Mouse (Mus musculus): ENCODE measurements at regions not wholly inside any gene's neighbourhood (a gene's known extent, or its start where the extent isn't known, plus 50 kb on each side); places are given as distances from the start of the nearest gene placed in this dataset.

DNA sequence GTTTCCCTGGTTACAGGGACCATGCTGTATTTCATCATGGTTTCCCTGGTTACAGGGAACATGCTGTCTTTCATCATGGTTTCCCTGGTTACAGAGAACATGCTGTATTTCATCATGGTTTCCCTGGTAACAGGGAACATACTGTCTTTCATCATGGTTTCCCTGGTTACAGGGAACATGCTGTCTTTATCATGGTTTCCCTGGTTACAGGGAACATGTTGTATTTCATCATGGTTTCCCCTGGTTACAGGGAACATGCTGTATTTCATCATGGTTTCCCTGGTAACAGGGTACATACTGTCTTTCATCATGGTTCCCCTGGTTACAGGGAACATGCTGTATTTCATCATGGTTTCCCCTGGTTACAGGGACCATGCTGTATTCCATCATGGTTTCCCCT lies 1579.5 kb downstream of the 4930444P10Rik start:
- no peak for DNase-seq

DNA sequence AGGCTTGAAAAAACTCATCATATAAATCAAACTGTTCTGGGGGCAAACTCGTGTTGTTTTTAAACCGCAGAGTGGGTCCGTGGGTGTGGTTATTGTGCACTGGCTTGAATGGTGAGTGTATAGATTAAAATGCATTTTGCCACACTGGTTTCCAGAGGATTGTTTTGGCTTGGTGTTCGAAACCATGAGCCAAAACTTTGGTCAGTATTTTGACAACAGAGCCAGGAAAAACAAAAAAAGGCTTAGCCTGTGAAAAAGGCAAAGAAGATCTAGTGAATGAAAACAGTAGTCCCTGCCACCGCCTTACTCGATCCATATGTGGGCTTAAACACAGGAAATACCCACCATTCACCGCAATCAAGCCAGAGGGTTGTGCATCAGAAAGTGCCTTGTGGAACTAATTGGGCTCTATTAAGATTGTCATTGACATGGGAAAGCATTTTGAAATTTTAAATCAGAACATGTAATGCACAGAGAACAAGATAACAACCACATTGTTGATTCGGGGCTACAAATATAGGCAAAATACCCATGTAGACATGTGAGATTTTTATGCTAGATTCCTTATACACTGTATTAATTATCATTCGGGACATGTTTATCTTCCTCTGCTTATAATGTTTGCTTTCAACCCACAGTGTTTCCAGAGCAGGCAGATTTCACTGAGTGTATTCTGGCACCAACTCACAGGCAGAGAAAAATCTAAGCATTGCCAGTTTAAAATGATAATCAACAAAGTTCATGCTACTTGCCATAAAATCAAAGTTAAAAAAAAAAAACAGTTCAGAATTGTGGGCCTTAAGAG lies 1580.4 kb downstream of the 4930444P10Rik start:
- no peak for DNase-seq

DNA sequence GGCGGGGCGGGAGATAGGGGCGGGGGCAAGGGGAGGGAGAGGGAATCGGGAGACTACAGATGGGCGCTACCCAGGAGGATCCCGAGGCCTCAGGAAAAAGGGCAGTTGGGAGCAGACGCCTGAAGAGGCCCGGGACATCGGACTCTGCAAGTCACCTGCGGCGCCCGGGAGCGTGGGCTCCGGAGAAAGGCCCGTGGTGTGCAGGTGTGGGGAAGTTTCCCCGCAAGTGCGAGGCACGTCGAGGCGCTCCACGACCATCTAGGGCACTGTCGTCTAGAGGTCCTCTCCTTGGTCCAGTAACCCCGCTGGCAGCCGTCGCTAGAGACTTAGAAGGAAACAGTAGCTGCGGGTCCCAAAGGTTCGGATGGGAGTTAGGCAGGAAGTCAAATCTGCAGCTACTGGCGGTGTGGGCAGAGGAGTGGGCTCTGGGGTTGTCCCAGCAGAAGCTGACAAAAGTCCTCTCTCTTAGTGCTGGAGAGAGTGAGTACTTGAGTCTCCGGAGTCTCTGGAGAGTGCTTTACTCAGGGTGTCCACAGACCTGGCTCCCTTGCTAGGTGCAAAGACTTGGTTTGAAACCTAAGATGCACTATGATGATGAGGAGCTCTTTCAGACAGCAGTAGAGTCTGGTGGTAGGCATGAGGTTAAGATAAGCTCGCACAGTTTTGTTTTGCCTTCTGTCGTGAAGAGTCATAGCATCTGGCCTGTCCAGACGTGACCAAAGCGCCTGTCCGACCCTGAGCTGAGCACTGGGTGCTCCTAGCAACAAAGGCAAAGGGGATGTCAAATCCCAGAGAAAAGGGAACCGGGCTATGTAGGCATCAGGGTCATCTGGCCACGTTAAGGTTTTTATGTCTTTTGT lies 1586.1 kb downstream of the 4930444P10Rik start:
- DNase-seq: no peak

DNA sequence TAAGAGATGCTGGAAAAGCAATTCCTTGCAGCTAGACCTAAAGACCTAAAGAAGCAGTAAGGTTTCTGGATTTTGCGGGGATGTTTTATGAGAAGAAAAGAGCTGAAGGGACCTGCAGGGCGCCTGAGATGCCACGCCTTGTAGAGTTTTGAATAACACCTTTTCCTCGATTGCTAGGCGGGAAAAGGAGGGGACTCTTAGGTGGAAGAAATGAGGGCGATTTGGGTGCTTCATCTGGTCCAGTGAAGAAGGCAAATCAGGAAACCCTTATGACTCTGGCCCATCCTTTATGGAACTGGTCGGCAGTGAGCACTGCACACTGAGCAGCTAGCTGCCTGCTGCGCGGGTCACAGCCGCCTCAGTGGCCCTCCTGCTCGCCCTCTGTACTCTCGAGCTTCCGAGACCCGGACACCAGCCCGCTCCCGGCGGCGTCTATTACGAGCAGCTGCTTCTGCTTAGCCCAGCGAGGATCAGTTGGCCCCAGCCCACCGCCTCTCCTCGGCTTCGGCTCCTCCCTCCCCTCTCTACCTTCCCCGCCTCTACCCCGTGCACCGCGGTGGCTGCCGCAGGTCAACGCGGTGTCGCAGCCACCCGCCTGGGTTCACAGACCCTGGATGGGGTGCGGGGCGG lies 1586.8 kb downstream of the 4930444P10Rik start:
- peak; percentile 10 to 25 for DNase-seq

DNA sequence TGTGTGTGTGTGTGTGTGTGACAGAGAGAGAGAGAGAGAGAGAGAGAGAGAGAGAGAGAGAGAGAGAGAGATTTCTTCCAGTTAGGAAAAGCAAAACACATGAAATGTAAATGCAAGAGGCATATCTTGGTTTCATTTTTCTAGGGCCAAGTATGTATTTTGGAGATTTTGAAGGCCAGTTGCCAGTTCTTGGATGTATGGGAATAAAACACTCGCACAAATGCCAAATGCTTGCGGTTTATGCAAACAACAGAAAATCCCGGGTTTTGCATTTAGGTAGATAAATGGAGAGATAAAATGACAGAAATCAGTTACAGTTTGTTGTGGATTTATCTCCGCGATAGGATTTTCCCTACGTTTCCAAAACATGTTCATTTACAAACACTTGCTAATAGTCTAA lies 1587.4 kb downstream of the 4930444P10Rik start:
- no peak for DNase-seq

DNA sequence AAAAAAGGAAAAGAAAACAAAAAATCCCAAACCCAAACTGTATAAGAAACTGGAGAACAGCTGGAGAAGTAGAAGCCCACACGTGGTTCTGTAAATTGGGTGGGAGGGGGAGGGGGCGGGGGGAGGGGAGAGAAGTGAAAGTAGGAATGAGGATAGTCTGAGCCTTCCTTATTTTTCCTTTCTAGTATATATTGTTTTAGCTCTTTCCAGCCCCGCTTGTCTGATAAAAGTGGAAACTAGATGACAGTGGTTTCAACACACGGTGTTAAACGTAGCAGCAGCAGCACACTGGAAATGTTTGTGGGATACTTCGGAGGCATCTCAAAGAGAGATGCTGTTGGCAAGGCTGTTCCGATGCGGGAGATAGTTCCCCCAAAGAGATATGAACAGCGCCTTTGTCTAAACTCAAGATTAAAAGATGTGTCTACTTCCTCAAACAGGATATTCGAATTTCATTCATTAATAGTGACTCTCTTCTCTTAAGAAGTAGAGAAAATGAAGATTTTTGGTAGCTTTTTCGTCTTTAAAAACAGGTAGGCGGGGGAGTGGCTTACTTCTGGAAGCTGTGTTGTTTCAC lies 1588.3 kb downstream of the 4930444P10Rik start:
- DNase-seq: no peak

DNA sequence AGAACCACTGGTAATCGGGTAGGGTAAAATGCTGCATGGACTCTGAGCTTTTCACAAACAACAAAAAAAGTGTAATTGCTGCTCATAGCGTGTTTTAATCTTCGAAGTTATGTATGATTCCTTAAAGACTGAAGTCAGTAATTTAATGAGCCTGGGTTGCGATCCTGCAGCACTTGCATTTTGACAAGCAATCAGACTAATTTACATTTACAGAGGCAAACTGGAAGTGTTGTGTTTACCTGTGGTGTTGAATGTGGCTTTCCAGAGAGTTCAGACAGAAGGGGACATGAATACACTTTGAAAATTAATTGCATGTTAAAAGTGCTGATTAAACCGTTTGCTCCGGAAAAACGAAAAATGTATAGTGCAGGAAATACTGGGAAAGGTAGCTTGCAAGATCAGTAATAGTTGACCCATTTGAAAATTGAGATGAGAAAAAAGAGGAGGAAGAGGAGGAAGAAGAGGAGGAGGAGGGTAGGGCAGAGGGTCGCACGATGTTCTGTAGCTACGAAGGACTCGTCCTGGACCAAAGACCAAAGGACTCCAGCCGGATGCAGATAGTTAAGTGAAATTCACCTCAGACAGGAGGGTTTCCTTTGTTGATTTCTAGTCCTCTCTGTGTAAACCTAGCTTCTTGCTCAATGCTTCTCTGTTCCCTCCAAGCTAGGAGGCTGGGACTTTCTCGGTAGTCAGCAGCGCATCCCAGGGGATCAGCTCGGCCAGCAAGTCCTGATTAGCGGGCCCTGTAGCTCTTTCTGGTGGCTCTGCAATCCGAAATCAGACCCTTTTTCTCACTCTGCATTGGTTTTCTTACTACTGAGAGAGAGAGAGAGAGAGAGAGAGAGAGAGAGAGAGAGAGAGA lies 1589.0 kb downstream of the 4930444P10Rik start:
- no peak for DNase-seq

DNA sequence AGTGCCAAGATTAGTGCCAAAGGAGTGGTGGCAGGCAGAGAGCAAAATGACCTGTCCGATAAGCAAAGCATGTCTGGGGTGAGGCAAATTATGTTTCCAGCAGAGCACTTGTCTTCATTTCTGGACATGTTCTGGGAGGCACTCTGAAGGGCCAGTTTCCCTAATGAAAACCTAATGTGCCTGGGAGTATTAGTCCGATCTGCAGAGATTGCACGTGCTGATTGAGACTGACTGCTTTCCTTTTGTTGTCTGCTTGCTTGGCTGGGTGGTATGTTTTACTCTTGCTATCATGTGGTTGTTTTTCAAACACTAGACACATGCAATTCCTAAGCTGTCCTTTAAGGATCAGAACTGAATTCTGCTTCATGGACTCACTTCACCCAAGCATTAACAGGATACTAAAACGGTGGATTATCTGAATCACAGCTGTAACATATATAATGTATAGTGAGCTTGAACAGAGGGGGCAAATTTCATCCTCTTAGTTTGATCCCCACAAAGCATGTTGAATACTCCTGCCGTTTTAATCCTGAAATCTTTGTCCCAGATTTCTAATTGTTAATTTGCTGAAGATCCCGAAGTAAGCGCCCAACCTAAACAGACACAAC lies 1589.8 kb downstream of the 4930444P10Rik start:
- no peak for DNase-seq

DNA sequence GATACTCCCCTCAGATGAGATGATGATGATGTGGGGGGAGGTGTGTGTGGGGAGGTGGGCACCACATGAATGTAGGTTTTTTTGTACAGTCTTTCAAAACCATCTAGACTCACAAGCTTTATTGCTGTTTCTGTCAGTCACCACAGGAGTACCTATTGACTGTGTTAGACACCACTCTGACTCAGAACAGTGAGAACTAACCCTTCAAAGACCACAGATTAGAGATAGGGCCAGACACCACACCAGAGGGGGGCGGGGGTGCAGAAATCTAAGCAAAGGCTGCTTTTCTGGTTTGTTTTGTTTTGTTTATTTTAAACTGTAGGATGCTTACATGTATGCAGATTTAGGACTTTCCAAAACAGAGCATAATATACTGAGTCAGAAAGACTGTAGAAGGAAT lies 1594.0 kb downstream of the 4930444P10Rik start:
- no peak for DNase-seq

DNA sequence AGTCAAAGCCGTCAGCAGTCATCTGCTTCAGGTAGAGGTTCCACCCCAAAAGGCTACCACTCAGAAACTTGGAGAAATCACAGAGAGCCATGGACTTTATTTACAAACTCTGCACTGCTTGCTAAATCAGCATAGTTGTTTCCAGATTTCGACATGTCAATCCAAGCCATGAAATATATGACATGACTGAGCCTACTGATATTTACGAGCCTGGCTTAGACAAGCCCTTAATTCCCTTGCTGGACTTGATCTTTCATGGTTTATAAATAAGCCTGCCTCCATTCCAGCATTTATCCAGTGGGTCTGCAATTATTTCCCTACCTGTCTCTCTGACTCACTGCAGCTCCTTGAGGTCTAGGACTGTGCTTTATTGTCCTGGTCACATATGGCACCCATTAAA lies 1603.1 kb downstream of the 4930444P10Rik start:
- DNase-seq: no peak

DNA sequence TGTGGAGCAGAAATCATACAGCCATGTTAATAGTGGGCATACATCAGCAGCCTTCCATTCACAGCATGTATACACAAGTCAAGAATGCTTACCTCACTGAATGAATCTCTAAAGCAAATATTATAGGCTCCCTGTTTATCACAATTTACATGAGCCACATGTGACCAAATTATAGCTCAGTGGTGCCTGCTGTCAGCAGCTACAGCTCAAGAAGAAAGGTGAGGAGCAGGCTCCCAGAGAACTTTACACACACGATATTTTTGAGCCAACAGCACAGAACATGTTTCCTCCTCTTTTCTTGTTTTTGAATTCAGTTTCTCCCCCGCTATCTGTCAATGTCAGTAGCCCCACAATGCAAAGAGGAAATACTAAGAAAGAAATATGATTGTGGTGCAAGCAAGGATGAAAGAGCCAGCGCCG lies 1605.4 kb downstream of the 4930444P10Rik start:
- DNase-seq: no peak

DNA sequence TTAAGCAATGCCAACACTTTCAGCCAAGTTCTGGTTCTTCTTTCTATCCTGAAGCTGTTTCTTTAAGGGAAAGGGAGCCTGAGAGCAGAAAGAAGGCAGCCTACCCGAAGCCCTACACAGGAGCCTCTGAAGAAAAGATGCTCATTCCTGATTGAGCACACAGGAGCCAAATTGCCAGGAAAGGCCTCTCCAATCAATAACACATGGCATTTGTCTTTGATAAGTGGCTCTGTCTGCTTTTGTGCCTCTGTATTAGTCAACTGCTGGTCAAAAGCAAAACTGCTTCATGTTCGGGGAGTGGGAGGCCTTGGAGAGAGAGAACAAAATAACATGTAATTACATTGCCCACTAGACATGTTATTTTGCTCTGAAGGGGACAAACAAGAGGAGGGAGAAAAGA lies 1607.4 kb downstream of the 4930444P10Rik start:
- no peak for DNase-seq

DNA sequence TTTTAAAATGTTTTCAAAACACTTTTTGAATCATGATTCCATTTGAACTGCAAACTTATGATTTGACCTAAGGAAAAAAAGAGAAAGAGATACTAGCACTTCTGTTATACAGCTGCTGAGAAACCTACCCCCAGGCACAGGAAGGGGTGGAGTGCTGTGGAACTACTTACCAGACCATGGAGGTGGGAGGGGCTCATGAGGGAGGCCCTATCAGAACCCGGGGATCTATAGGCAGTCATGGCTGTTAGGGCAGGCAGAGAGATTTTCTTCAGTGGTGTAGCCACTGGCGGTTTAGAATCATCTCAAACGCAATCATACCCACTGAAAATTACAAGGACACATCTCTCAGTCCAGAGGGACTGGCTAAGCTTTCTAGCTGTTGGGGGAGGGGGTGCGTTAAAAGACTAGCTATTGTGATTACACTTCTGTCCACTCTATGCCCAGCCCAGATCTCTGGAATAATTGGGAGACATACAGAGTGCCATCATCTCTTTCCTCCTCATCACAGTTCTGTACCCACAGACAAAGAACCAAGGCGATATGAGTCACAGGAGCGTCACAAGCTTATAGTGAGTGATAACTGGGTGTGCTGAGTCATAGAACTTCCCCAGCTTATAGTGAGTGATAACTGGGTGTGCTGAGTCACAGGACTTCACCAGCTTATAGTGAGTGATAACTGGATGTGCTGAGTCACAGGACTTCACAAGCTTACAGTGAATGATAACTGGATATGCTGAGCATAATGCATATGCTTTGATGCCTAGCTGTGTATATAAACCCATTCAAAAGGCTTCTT lies 1608.8 kb downstream of the 4930444P10Rik start:
- DNase-seq: peak; percentile 31 to 42

DNA sequence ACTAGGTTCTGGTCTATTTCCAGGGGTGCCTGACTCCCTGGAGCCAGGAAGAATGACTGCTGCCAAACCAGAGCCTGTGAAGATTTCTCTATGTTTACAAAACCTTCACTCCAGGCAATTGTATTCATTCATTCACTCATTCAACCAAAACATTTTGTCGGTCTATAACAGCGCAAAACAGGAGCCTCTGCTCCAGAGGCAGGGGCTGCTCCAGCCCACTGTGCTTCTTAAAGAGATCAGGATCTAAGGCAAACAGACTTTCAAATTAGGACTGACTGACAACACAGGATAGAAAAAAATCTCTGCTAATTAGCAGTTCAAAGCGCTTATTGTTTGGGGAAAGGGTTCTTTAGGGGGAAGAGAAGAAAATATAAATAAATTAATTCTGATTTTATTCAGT lies 1620.8 kb downstream of the 4930444P10Rik start:
- DNase-seq: no peak

DNA sequence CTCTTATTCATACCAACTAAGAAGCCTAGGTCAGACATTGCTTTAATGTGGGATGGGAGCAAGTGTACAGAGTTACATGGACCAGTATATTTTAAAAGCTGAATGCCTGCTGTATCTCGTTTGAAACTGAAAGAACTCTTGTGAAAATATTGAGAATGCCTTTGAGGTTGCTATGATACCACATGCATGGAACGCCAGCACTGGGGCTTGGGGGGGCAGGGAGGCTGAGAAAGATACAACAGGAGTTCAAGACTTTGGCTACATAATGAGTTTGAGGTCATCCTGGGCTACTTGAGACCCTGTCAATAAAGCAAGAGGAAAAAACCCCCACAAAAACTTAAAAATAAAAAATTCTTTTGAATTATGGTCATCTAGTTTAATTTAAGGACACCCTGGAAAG lies 1621.6 kb downstream of the 4930444P10Rik start:
- DNase-seq: no peak

DNA sequence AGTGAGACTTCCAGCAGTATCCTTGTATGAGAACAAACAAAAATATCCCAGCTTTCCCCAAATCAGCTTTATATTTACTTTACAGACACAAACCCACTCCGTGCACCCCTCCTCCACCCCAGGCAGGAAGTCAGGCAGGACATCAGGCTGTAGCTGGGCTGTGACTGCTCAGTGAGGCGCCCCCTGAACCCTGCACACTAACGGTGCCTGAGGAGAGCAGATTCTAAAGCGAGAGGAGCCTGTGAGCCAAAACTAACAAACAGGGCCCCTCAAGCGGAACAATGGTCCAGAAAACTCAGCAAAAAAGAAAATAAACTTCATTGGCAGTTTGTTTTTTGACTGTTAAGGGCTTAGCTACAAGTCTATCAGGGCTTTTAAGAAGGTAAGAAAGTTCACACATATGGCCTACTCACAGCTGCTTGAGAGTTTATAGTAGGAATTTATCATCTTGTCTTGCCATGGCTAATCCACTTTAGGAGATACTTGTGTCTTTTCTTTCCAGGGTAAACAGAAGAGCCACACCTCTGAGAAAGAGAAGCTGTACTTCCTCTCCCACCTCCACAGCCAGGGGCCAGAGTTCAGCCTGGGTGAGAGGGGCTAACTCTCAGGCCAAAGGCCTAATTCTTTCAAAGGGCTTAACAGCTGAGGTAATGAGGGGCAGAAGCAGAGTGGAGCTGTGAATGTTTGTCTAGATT lies 1628.2 kb downstream of the 4930444P10Rik start:
- DNase-seq: no peak

DNA sequence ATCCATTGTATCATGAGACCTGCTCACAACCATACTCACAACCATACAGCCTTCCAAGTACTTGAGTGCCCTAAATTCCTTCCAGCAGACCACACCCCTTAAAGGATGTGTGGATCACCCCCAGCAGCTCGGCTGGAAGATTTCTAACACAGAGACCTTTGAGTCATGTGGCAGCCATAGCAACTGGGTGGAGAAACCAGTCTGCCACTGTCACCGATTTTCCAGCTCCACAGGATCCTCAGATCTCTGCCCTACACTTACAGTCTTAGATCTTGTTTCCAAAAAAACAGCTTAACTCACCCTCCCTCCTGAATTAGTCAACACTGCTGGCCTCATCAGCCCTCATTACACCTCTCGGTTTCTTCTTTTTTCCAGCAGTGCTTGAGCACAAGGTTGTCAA lies 1630.6 kb downstream of the 4930444P10Rik start:
- DNase-seq: no peak

DNA sequence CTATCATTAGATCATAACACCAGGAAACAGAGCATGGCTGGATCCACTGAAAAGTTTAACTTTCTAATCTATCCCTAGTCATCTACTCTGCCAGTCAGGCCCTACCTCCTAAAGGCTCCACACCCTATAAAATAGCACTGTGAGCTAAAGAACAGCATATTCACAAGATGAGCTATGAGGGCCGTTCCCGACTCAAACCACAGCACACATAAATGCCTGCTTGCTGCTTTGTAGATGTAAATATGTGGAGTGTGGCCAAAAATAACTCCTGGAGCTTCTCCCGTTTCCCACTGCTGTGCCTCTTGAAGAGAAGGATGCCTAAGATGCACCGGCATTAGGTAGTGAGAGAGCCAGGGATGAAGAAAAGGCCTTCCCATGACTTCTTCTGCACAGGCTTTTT lies 1632.3 kb downstream of the 4930444P10Rik start:
- no peak for DNase-seq

DNA sequence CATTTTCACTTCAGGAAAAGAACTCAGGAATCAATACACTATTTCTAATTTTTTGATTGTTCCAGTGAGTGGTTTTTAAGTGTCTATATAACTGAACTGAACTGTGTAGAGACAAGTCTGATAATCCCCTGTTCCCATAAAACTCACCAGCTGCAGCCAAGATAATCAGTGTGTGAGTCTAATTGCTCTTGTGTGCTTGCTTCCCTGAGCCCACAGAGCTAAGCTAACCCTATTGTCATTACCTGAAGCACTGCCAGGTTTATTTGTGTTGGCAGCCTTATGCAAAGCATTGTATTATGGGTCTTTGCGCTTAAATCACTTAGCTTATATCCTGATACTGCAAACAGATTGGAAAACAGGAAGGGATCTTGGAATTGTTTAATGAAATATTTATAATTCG lies 1663.8 kb downstream of the 4930444P10Rik start:
- DNase-seq: no peak

DNA sequence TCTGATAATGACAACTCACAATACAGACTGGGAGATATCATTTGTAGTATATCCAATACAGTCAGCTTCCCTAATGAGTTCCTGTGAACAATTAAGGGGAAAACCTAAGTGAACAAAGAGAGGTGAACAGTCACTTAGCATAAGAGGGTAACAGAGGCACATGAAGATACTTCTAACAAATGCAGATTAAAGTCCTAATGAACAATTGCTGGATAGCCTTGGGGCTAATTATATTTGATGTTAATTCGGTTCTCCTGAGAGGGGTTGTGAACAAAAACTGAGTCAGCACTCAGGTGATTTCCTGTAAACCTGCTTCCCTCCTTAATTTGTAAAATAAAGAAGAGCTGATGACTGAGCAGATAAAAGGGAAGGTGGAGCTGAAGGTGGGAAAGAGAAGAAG lies 1672.1 kb downstream of the 4930444P10Rik start:
- no peak for DNase-seq

Data from adrenal gland, postnatal 36 days (tissue).